Mouse (Mus musculus) G1E (cell line): ENCODE results near the gene Bloc1s4. TPM values are rescaled to one million over a fixed set of nuclear protein-coding genes. Genes with fewer than 3 reads are reported as not detected.

Source experiments
- ATAC-seq: 2 replicates; pipeline ENCODE4 v1.8.0; 2016; ENCODE audit warnings: mild to moderate bottlenecking; ENCODE audit not compliant: insufficient number of reproducible peaks, poor library complexity, low FRiP score, severe bottlenecking; ENCODE audit errors: extremely low read depth
- DNase-seq: peaks from one replicate; pipeline ENCODE4 v3.0.0; 2012; ENCODE audit warnings: low spot score
- H3K27me3 ChIP-seq: 2 replicates; pipeline ENCODE4 v1.6.1; 2012; ENCODE audit warnings: mild to moderate bottlenecking, low read length, inconsistent platforms; ENCODE audit not compliant: insufficient read depth
- H3K36me3 ChIP-seq: replicated peaks from 2 replicates; pipeline ENCODE3; 2012; ENCODE audit warnings: mild to moderate bottlenecking, inconsistent platforms
- H3K4me1 ChIP-seq: 2 replicates; pipeline ENCODE4 v1.6.1; 2012; ENCODE audit warnings: low read depth, low read length, inconsistent platforms, mixed read lengths; ENCODE audit not compliant: insufficient read depth
- H3K4me3 ChIP-seq: 2 replicates; pipeline ENCODE4 v1.5.1; 2012; ENCODE audit warnings: low read depth, mild to moderate bottlenecking, inconsistent platforms, low read length, moderate library complexity, mixed read lengths
- H3K9me3 ChIP-seq: replicated peaks from 2 replicates; pipeline ENCODE4 v1.6.1; 2012; ENCODE audit warnings: inconsistent platforms
- CTCF ChIP-seq: IDR thresholded peaks from 2 replicates; pipeline ENCODE4 v1.5.1; 2012; ENCODE audit warnings: low read depth, low read length, inconsistent platforms, mixed read lengths
- GATA1 ChIP-seq: IDR thresholded peaks from 2 replicates; pipeline ENCODE4 v1.6.1; 2012; ENCODE audit warnings: borderline replicate concordance, low read length, inconsistent platforms, mixed read lengths
- GATA2 ChIP-seq: IDR thresholded peaks from 2 replicates; pipeline ENCODE4 v1.6.1; 2012; ENCODE audit warnings: low read depth, low read length, inconsistent platforms, borderline replicate concordance
- POLR2AphosphoS5 ChIP-seq: IDR thresholded peaks from 2 replicates; pipeline ENCODE4 v1.6.1; 2012; ENCODE audit warnings: low read depth, low read length, inconsistent platforms; ENCODE audit not compliant: insufficient replicate concordance
- TAL1 ChIP-seq: conservative IDR thresholded peaks from 2 replicates; pipeline ENCODE4 v1.6.1; 2012; ENCODE audit warnings: low read depth, low read length, inconsistent platforms, mixed read lengths
- polyA plus RNA-seq: library from polyadenylated mRNA; stranded (reverse); fragments of >175 nt; gene quantifications from 2 replicates; pipeline ENCODE4 v1.2.3, GENCODE M21; 2012
- total RNA-seq, 2 experiments: library from RNA; stranded (forward) in 1 of 2; stranded (reverse) in 1 of 2; fragments of 200-1000 nt in 1 of 2; fragments of >200 nt in 1 of 2; fragmentation: Nextera tagmentation in 1 of 2; gene quantifications; 2 replicates each; pipeline ENCODE4 v1.2.3; 2014 to 2017

Bloc1s4 gene
- total and polyA plus RNA-seq, 3 experiments, result 9.3 to 17.6 (median 15.9) TPM

GRCm38 (mm10) chr5:36705390-36705789 is 43.1 kb downstream of the Bloc1s4 start:
- Histone ChIP-seq H3K4me1 (peaks cover 9% of the 10 kb centered on the region), H3K9me3 (no peaks in the 10 kb centered on the region), H3K27me3 (peaks cover 58% of the 10 kb centered on the region), H3K4me3 (no peak overlapping the region), H3K36me3 (no peaks in the 10 kb centered on the region)
- TF ChIP-seq TAL1 (no peak), GATA1 (no peak), GATA2 (no peak), POLR2AphosphoS5 (no peak), CTCF (no peak)
- DNase-seq, result no peak
- no peak for ATAC-seq

GRCm38 (mm10) chr5:36704684-36705083 is 43.8 kb downstream of the Bloc1s4 start:
- peaks cover 63% of the 10 kb centered on the region for H3K27me3 ChIP-seq
- no peak overlapping the region for H3K4me3 ChIP-seq
- H3K36me3 ChIP-seq, result no peaks in the 10 kb centered on the region
- H3K9me3 ChIP-seq, result no peaks in the 10 kb centered on the region
- ATAC-seq, result no peak
- H3K4me1 ChIP-seq, result peaks cover 10% of the 10 kb centered on the region
- no peak for DNase-seq
- no peak for TF ChIP-seq POLR2AphosphoS5
- TF ChIP-seq TAL1, result no peak
- no peak for TF ChIP-seq GATA2
- no peak for TF ChIP-seq CTCF
- no peak for TF ChIP-seq GATA1

GRCm38 (mm10) chr5:36700939-36701620 is 47.4 kb downstream of the Bloc1s4 start:
- TF ChIP-seq GATA2 (no peak), POLR2AphosphoS5 (no peak), TAL1 (no peak), GATA1 (no peak), CTCF (no peak)
- Histone ChIP-seq H3K36me3 (no peaks in the 10 kb centered on the region), H3K9me3 (no peaks in the 10 kb centered on the region), H3K4me1 (peaks cover 36% of the 10 kb centered on the region), H3K27me3 (peaks cover 62% of the 10 kb centered on the region), H3K4me3 (no peak overlapping the region)
- DNase-seq (no peak), ATAC-seq (no peak)

DNA sequence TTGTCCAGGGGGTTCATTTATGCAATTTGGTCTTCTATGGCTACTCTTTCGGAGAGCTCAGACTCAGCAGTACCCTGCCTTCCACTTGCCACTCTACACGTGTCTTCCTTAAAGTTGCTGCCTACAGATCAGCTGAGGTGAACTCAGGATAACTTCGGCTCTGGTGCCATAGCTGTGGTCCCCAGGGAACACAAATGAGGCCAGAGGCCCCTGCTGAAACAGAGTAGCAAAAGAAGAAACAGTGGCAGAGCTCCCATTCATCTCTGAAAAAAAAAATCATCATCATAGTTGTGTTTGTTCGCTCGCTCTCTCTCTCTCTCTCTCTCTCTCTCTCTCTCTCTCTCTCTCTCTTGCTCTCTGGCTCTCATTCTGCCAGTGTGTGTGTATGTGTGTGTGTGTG is 49.8 kb downstream of the Bloc1s4 start:
- peaks cover under 1% of the 10 kb centered on the region for H3K36me3 ChIP-seq
- no peak for DNase-seq
- peaks cover 43% of the 10 kb centered on the region for H3K27me3 ChIP-seq
- H3K9me3 ChIP-seq, result no peaks in the 10 kb centered on the region
- no peak for ATAC-seq
- peaks cover 48% of the 10 kb centered on the region for H3K4me1 ChIP-seq
- no peak overlapping the region for H3K4me3 ChIP-seq
- no peak for TF ChIP-seq GATA2
- TF ChIP-seq TAL1, result no peak
- TF ChIP-seq GATA1, result no peak
- TF ChIP-seq POLR2AphosphoS5, result no peak
- TF ChIP-seq CTCF, result no peak

DNA sequence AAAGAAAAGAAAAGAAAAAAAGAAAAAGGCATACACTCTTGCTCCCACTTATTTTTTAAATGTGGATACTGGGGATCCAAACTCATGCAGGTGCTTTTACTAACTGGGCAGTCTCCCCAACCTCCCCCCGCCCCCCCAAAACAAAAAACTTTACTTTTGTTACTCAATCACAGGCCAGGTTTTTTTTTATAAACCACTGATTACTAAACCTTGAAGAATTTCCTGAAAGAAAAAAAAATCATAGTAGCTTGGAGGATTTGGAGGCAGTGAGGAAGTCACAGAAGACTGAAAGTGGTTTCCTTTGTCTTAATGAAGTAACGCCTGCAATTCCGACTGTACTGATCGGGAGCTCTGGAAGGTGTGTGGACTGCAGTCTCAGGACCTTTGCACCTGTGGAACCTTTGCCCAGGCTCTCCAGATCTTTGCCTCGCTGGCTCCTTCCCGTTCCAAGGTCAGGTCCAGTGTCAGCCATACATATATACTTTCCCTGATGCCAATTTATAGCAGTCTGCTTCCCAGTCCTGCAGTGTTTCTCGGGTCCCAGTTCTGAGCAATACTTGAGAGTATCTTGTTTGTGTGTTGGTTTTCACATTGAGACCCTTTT is 50.3 kb downstream of the Bloc1s4 start:
- Histone ChIP-seq H3K4me3 (no peak overlapping the region), H3K4me1 (peaks cover 53% of the 10 kb centered on the region), H3K27me3 (peaks cover 39% of the 10 kb centered on the region), H3K36me3 (peaks cover 6% of the 10 kb centered on the region), H3K9me3 (no peaks in the 10 kb centered on the region)
- ATAC-seq (no peak), DNase-seq (no peak)
- no peak for TF ChIP-seq GATA2
- TF ChIP-seq TAL1, result no peak
- no peak for TF ChIP-seq POLR2AphosphoS5
- TF ChIP-seq GATA1, result no peak
- TF ChIP-seq CTCF, result no peak

Other genes with a start within 250 kb of the Bloc1s4 start
- gene Tbc1d14, start 155.4 kb downstream of the Bloc1s4 start, total RNA-seq (2014; fragmentation: Nextera tagmentation), result 12.5 and 15.7 TPM in 2 replicates
- 7.7 and 8.0 TPM in 2 replicates for gene Tbc1d14, start 155.4 kb downstream of the Bloc1s4 start, total RNA-seq (2017)
- 13.1 and 15.2 TPM in 2 replicates for gene Tbc1d14, start 155.4 kb downstream of the Bloc1s4 start, polyA plus RNA-seq
- gene D5Ertd579e, start 52.6 kb downstream of the Bloc1s4 start, total RNA-seq (2014; fragmentation: Nextera tagmentation), result 21.4 and 27.5 TPM in 2 replicates
- 34.4 and 39.4 TPM in 2 replicates for gene D5Ertd579e, start 52.6 kb downstream of the Bloc1s4 start, total RNA-seq (2017)
- gene D5Ertd579e, start 52.6 kb downstream of the Bloc1s4 start, polyA plus RNA-seq, result 3.4 and 3.5 TPM in 2 replicates
- gene Mrfap1, start 48.1 kb upstream of the Bloc1s4 start, total RNA-seq (2014; fragmentation: Nextera tagmentation), result 101 and 106 TPM in 2 replicates
- gene Mrfap1, start 48.1 kb upstream of the Bloc1s4 start, total RNA-seq (2017), result 278 and 310 TPM in 2 replicates
- gene Mrfap1, start 48.1 kb upstream of the Bloc1s4 start, polyA plus RNA-seq, result 98.5 and 126 TPM in 2 replicates
- gene Man2b2, start 82.0 kb upstream of the Bloc1s4 start, total RNA-seq (2014; fragmentation: Nextera tagmentation), result 43.8 and 45.0 TPM in 2 replicates
- 17.3 and 18.6 TPM in 2 replicates for gene Man2b2, start 82.0 kb upstream of the Bloc1s4 start, total RNA-seq (2017)
- 39.3 and 43.3 TPM in 2 replicates for gene Man2b2, start 82.0 kb upstream of the Bloc1s4 start, polyA plus RNA-seq
- gene Ppp2r2c, start 119.9 kb upstream of the Bloc1s4 start, total RNA-seq (2014; fragmentation: Nextera tagmentation), result not detected in 2 replicates
- gene Ppp2r2c, start 119.9 kb upstream of the Bloc1s4 start, total RNA-seq (2017), result 0.05 and 0.12 TPM in 2 replicates
- gene Ppp2r2c, start 119.9 kb upstream of the Bloc1s4 start, polyA plus RNA-seq, result not detected in 2 replicates
- gene Wfs1, start 240.6 kb upstream of the Bloc1s4 start, total RNA-seq (2014; fragmentation: Nextera tagmentation), result not detected in 2 replicates
- 0.05 TPM in 1 of 2 replicates, not detected in the other for gene Wfs1, start 240.6 kb upstream of the Bloc1s4 start, total RNA-seq (2017)
- 0.02 TPM in 1 of 2 replicates, not detected in the other for gene Wfs1, start 240.6 kb upstream of the Bloc1s4 start, polyA plus RNA-seq